Mouse (Mus musculus): Measurements from ENCODE around the gene Eif4a2. TPM values are rescaled to one million over a fixed set of nuclear protein-coding genes. Genes with fewer than 3 reads are reported as not detected.

Gene Eif4a2
- polyA plus RNA-seq, 1 experiment from 2014 or later: 333 TPM

- Histone ChIP-seq H3K9ac (no peak overlapping the region), H3K27ac (replicated peaks) (no peak overlapping the region), H3K36me3 (no peaks in the 10 kb centered on the region), H3K9me3 (no peaks in the 10 kb centered on the region), H3K4me3 (no peak overlapping the region), H3K4me2 (no peak overlapping the region), H3K4me1 (replicated peaks) (no peaks in the 10 kb centered on the region), H3K27me3 (no peaks in the 10 kb centered on the region)
- no peak for ATAC-seq (ENCODE audit: low read depth)
- 76% methylated on average over 5 of the region's 5 CpGs for WGBS
These were observed 47.0 kb downstream of the Eif4a2 start for GRCm38 (mm10) chr16:23154261-23154660.

GRCm38 (mm10) chr16:23157013-23157412 lies 49.8 kb downstream of the Eif4a2 start:
- H3K27me3 ChIP-seq: no peaks in the 10 kb centered on the region
- no peak overlapping the region for H3K9ac ChIP-seq
- H3K4me1 ChIP-seq (replicated peaks): no peaks in the 10 kb centered on the region
- no peak overlapping the region for H3K4me2 ChIP-seq
- no peak overlapping the region for H3K27ac ChIP-seq (replicated peaks)
- H3K9me3 ChIP-seq: no peaks in the 10 kb centered on the region
- no peaks in the 10 kb centered on the region for H3K36me3 ChIP-seq
- no peak overlapping the region for H3K4me3 ChIP-seq
- no peak for ATAC-seq (ENCODE audit: low read depth)
- WGBS: 94% methylated on average over 13 of the region's 13 CpGs

GRCm38 (mm10) chr16:23158292-23158691 lies 51.0 kb downstream of the Eif4a2 start:
- WGBS: 88% methylated on average over 7 of the region's 7 CpGs
- H3K4me1 ChIP-seq (replicated peaks): no peaks in the 10 kb centered on the region
- H3K36me3 ChIP-seq: no peaks in the 10 kb centered on the region
- no peaks in the 10 kb centered on the region for H3K27me3 ChIP-seq
- no peak overlapping the region for H3K9ac ChIP-seq
- no peak overlapping the region for H3K4me2 ChIP-seq
- no peak overlapping the region for H3K27ac ChIP-seq (replicated peaks)
- H3K4me3 ChIP-seq: no peak overlapping the region
- no peak for ATAC-seq (ENCODE audit: low read depth)
- H3K9me3 ChIP-seq: no peaks in the 10 kb centered on the region

- H3K9me3 ChIP-seq: no peaks in the 10 kb centered on the region
- H3K9ac ChIP-seq: no peak overlapping the region
- ATAC-seq (ENCODE audit: low read depth): no peak
- no peak overlapping the region for H3K27ac ChIP-seq (replicated peaks)
- no peaks in the 10 kb centered on the region for H3K4me1 ChIP-seq (replicated peaks)
- WGBS: 81% methylated on average over 2 of the region's 2 CpGs
- H3K27me3 ChIP-seq: no peaks in the 10 kb centered on the region
- no peak overlapping the region for H3K4me3 ChIP-seq
- no peaks in the 10 kb centered on the region for H3K36me3 ChIP-seq
- H3K4me2 ChIP-seq: no peak overlapping the region
These were observed 51.7 kb downstream of the Eif4a2 start for GRCm38 (mm10) chr16:23158957-23159356.

GRCm38 (mm10) chr16:23159749-23160148 lies 52.5 kb downstream of the Eif4a2 start:
- Histone ChIP-seq H3K9me3 (no peaks in the 10 kb centered on the region), H3K4me1 (replicated peaks) (no peaks in the 10 kb centered on the region), H3K4me3 (no peak overlapping the region), H3K27ac (replicated peaks) (no peak overlapping the region), H3K4me2 (no peak overlapping the region), H3K36me3 (no peaks in the 10 kb centered on the region), H3K27me3 (no peaks in the 10 kb centered on the region), H3K9ac (no peak overlapping the region)
- no peak for ATAC-seq (ENCODE audit: low read depth)
- whole genome bisulfite sequencing: 68% methylated on average over 2 of the region's 2 CpGs

GRCm38 (mm10) chr16:23162116-23162515 lies 54.9 kb downstream of the Eif4a2 start:
- Histone ChIP-seq H3K9ac (no peak overlapping the region), H3K4me1 (replicated peaks) (no peaks in the 10 kb centered on the region), H3K9me3 (no peaks in the 10 kb centered on the region), H3K4me2 (no peak overlapping the region), H3K36me3 (no peaks in the 10 kb centered on the region), H3K27me3 (no peaks in the 10 kb centered on the region), H3K4me3 (no peak overlapping the region), H3K27ac (replicated peaks) (no peak overlapping the region)
- WGBS: 85% methylated on average over 3 of the region's 3 CpGs
- no peak for ATAC-seq (ENCODE audit: low read depth)

Small RNA genes within 50 kb of the gene (microRNA-seq; reads per million reads assigned to microRNA genes)
- not detected for gene Gm49346

Other genes with a start within 250 kb of the Eif4a2 start
- 22.9 and 25.8 TPM in 2 replicates for gene Tbccd1, start 249.8 kb upstream of the Eif4a2 start, polyA plus RNA-seq (2015; fragmentation: Nextera tagmentation; extraction: Ambion mirVana)
- 110 and 118 TPM in 2 replicates for gene Dnajb11, start 249.6 kb upstream of the Eif4a2 start, polyA plus RNA-seq (2015; fragmentation: Nextera tagmentation; extraction: Ambion mirVana)
- gene Ahsg, start 216.2 kb upstream of the Eif4a2 start, polyA plus RNA-seq (2015; fragmentation: Nextera tagmentation; extraction: Ambion mirVana): 0.50 and 0.61 TPM in 2 replicates
- gene Fetub, start 189.1 kb upstream of the Eif4a2 start, polyA plus RNA-seq (2015; fragmentation: Nextera tagmentation; extraction: Ambion mirVana): not detected in 2 replicates
- gene Hrg, start 156.4 kb upstream of the Eif4a2 start, polyA plus RNA-seq (2015; fragmentation: Nextera tagmentation; extraction: Ambion mirVana): 0.25 TPM in 1 of 2 replicates, not detected in the other
- 0.50 and 0.95 TPM in 2 replicates for gene Kng2, start 78.0 kb upstream of the Eif4a2 start, polyA plus RNA-seq (2015; fragmentation: Nextera tagmentation; extraction: Ambion mirVana)
- gene Kng1, start 49.6 kb upstream of the Eif4a2 start, polyA plus RNA-seq (2015; fragmentation: Nextera tagmentation; extraction: Ambion mirVana): 0.29 TPM in 1 of 2 replicates, not detected in the other
- gene Rfc4, start 20.3 kb downstream of the Eif4a2 start, polyA plus RNA-seq (2015; fragmentation: Nextera tagmentation; extraction: Ambion mirVana): 47.1 and 49.7 TPM in 2 replicates
- not detected in 2 replicates for gene Adipoq, start 39.1 kb downstream of the Eif4a2 start, polyA plus RNA-seq (2015; fragmentation: Nextera tagmentation; extraction: Ambion mirVana)
- gene St6gal1, start 117.3 kb downstream of the Eif4a2 start, polyA plus RNA-seq (2015; fragmentation: Nextera tagmentation; extraction: Ambion mirVana): 34.7 and 40.6 TPM in 2 replicates